Mouse (Mus musculus) MEL (cell line): ENCODE measurements around the gene Cep112.

Experiments
- E2F4 ChIP-seq: IDR thresholded peaks from 2 replicates; pipeline ENCODE4 v1.6.1; 2011; ENCODE audit warnings: low read depth, low read length, improper control_type of control experiment, borderline replicate concordance
- MXI1 ChIP-seq: IDR thresholded peaks from 2 replicates; pipeline ENCODE4 v1.6.1; 2011; ENCODE audit warnings: mild to moderate bottlenecking, low read depth, low read length, improper control_type of control experiment
- USF2 ChIP-seq, 2 experiments: IDR thresholded peaks; 2 replicates each; pipeline ENCODE4 v1.6.1; 2011 to 2012; ENCODE audit warnings: improper control_type of control experiment in 2 of 2, low read length in 2 of 2, borderline replicate concordance in 1 of 2, inconsistent platforms in 1 of 2, low read depth in 1 of 2, mild to moderate bottlenecking in 1 of 2; ENCODE audit not compliant: insufficient read depth in 1 of 2

DNA sequence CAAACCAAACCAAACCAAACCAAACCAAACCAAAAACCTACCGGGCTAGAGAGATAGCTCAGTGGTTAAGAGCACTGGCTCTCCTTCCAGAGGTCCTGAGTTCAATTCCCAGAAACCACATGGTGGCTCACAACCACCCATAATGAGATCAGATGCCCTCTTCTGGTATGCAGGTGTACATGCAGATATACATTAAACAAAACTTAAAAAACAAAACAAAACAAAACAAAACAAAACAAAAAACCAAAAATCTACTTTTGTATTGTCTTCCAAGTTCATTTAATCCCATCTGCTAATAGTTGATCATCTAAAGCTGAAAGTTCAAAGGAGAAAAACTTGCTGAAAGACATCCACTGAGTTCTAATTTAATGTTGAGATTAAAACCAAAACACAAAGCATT is 8.6 kb upstream of the Cep112 start:
- TF ChIP-seq USF2 (IDR thresholded peaks at IDR 0.05; ENCODE audit: borderline replicate concordance in 1 of 2, insufficient read depth in 1 of 2, low read depth in 1 of 2, low read length in 2 of 2): no peak
- TF ChIP-seq E2F4: no peak
- no peak for TF ChIP-seq MXI1
